Mouse (Mus musculus) ES-Bruce4 (cell line): ENCODE data around the gene Ewsr1.

Source experiments
- CTCF ChIP-seq: IDR thresholded peaks from one replicate; pipeline ENCODE4 v1.8.1; 2011; ENCODE audit warnings: low read depth, low read length
- POLR2A ChIP-seq: IDR thresholded peaks from one replicate; pipeline ENCODE4 v1.8.1; 2011; ENCODE audit warnings: low read length; ENCODE audit not compliant: insufficient read depth

- no peak for TF ChIP-seq POLR2A
- TF ChIP-seq CTCF, result no peak
Measured at GRCm38 (mm10) chr11:5032706-5033105, 66.4 kb downstream of the Ewsr1 start.
